Mouse (Mus musculus) liver, adult (tissue): ENCODE measurements around the gene Rpl18a.

ENCODE experiments used
- GATA4 ChIP-seq: IDR thresholded peaks from 2 replicates; pipeline ENCODE4 v1.6.1; 2014; ENCODE audit warnings: mild to moderate bottlenecking, low read length; ENCODE audit not compliant: insufficient replicate concordance

Rpl18a gene

DNA sequence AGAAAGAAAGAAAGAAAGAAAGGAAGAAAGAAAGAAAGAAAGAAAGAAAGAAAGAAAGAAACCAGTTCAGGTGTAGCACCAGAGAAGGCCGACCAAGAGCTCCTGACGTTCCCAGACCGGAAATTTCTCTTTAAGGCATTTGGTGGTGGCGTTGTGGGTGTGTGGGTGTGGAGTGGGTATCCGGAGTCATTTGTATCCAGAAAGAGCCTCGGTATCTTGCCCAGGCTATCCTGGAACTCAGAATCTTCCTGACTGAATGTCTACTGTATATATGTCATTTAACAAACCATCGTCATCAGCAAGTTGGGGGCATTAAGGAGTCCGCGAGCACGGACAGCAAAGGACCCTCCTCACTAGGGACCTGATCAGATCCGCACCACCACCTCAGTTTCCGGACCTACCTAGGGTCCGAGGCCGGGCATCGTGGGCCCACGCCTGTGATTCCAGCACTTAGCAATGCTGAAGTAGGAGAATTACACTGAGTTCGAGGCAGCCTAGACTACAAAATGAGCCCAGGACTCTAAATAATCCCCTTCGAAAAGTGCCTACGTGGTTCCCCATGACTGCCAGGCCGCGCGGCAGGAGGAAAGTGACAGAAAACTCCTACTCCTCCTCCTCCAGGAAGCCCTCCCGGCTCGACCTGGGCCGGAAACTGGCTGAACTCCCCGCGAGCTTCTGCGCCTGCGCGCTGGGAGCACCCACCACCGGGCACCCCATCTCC is 24.4 kb downstream of the Rpl18a start:
- no peak for TF ChIP-seq GATA4

DNA sequence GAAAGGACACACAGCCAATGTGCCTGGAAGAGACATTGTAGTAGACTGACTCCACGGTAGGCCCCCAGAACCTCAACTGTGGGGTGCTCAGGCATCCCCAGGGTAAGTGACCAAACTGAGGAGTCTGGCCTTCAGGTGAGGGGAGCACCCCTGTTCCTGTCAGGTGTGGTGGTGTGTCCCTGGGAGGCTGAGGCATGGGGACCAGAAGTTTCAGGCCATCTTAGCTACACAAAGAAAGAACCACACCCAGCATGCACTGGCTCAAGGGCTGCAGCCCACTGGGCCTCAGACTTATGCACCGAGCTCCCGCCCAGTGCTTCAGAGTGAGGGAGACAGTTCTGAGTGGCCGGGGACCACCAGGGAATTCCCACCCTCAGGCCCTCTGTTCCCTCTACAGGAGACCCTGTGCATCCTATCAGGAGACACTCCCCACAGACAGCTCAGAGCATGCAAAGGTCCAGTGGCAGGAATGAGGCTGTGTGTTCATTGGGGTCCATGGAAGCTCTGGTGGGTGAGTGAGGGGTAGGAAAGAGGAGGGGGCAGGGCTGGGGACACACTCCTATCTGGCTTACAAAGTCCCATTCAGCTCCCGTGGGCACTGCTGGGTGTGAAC is 25.9 kb downstream of the Rpl18a start:
- TF ChIP-seq GATA4 = no peak

DNA sequence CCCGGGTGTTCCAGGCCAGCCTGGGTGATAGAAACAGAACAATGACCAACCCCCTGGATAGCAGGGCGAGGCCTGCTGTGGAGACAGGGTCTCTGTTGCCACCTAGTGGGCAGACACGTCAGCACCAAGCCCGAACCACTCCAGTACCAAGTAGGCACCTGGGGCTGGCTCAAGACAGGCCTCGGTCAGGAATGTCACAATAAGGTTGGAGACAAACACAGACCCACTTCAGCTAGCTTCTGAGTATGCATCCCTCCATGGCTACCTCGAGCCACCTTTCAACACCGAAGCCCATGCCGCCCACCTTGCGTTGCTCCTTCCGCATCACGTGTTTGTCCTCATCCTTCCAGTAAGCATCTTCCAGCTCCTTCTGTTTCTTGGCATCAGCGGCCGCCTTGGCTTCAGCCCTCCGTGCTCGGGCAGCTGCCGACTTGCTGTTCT is 27.6 kb downstream of the Rpl18a start:
- TF ChIP-seq GATA4 = no peak

DNA sequence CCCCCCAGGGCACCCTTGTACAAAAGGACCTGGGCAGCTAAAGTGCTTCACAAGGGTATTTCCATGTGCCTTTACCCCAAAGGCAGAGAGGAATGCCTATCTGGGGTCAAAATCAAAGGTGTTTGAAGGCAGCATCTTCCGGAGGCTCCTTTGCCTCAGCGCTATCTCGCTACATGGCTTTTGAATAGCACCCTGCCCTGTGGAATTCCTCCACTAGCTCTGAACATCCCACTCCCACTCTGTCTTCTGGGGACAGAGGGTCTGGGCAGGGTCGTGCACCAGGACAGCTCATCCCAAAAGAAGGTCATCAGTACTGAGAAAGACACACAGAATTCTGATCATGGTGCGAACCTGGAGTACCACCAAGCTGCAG is 28.0 kb downstream of the Rpl18a start:
- no peak for TF ChIP-seq GATA4

DNA sequence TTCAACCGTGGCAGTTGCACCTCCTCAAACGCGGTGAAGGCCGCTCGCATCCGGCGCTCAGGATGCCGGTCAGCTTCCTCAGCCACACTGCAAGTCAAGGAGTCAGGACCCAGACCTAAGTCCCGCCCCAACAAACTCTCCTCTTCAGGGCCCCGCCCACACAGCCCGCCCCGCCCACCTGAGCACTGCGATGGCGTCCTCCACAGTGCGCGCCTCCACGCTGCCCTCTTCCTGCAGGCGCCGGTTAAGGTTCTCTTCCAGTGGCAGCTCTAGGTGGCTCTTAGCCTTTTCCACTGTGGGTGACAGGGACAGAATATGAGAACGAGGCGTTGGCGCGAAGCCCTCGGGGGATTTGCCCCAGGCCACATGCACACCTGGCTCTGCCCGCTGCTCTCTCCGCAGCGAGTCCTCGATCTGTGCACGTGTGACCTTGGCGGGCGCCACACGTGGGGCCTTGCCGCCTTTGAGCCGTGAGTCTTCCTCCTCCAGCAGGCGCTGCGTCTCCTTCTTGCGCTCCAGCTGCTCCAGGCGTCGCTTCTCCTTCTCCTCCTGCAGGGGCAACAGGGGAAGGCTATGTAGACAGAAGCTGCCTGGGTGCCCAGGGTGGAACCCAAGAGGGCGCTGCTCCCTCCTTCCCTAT is 28.5 kb downstream of the Rpl18a start:
- TF ChIP-seq GATA4 = no peak

DNA sequence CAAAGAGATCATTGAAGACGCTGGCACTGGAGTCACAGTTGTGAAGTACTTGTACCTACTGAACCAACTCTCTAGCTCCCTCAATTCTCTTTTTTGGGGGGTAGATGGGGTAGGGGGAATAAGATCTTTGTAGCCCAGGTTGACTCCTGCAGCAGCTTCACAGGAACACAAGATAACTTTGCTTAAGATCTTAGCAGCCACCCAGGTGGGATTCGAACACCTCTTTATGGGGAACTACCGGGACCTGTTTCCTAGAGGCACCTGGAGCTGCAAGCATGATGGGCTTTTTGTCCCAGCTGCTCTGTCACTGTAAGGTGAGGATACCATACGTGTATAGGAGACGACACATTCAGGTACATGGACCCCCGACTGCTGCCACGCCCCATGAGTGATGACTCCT is 30.6 kb downstream of the Rpl18a start:
- TF ChIP-seq GATA4 = no peak

DNA sequence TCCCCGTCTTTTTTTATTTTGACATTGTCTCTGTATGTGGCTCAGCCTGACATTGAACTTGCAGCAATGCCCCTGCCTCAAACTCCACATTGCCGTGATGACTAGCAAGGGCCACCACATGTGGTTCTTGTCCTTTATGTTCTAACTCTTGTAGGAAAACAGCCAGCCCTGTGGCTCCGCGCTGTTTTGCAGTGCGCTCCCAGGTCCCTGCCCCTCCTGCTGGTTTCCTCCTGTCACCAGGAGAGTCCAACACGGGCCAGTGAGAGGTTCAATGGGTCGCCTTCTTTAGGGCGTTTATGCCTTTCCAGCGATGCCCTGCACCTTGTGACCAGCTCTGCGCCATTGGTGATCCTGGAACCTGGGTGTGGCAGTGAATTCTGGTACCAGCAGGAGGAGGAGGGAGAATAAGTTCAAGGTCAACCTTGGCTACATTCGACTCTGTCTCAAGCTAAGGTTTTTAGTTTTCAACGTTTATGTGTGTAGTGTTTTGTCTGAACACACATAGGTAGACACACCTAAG is 31.2 kb downstream of the Rpl18a start:
- no peak for TF ChIP-seq GATA4

DNA sequence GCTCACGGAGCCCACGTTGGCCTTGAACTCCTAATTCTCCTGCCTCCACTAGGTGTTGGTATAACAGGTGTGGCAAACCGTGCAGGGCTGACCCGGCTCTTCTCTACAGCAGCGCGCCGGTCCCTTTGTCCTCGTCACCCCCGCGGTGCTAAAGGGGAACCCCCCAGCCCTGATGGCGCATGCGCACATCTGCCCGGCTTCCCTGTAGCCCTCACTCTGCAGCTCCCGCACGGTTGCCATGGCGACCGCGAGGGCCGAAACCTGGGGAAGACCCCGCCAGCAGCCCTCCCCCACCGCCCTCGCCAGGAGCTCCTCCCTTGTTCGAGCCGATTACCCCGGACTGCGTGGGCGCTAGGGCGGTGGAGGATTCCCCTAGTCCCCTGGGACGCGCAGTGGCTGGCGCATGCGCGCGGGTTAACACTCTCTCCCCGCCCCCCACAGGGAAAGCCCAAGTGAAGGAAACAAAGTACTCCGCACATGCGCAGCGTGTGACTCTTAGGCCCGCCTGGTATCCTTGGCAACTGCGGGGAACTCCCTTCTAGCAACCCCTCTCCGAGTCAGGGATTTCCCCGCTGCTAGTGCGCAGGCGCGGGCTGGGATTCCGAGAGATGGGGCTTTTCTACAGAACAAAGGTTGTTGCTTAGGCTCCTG is 31.7 kb downstream of the Rpl18a start:
- TF ChIP-seq GATA4 = no peak

DNA sequence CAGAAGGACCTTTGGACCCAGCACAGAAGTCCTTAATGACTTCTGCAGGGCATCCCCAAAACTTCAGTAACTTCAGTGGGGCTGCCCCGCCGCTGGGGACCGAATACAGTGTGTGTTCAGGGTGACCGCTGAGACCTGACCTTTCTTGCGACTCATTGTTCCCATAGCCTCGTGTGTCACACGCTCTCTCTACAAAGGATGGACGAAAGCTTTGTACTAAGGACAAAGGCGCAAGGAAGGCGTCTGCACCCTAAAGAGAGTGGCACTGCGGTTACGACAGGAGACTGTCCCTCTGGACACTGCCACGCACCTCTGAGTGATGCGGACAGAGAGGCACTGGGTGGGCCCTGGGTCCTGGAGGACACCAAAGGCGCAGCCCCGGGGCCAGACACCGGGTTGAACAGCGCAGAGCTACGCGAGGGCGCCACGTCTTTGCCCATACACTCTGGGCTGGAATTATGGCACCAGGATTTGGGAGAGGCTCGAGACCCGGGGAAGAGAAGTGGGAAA is 32.4 kb downstream of the Rpl18a start:
- TF ChIP-seq GATA4 = no peak

DNA sequence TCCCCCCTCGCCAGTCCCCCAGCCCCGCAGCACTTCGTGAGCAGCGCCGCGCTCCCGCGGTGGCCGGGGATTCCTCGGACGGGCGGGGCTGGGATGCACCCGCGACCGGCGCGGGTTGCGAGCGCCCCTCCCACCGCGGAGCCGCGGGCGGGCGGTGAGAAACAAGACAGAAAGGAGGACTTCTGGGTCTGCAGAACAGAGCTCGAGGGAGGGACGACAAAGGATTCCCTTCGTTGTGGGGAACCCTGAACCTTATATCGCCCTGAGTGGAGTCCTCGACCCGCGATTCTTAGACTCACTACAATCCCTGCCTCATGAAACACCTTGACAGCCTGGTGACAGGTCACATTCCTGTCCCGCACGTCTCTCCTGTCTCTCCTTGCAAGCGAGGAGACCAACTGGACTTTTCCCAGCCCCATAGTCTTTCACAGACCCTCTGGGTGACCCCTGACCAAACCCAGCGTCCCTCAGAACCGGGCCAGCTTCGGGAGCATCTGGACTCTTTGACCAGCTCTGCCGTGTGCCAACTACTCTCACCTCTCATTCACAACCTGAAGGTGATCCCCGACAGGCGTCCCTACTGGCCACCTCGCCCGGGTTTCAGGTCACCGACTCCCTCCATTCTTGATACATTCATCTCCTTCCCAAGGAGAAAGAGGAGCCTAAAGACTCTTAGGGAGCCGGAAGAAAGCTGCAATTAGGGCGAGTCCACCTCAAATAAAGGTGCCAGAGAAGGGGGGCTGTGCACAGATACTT is 33.1 kb downstream of the Rpl18a start:
- TF ChIP-seq GATA4 = no peak

DNA sequence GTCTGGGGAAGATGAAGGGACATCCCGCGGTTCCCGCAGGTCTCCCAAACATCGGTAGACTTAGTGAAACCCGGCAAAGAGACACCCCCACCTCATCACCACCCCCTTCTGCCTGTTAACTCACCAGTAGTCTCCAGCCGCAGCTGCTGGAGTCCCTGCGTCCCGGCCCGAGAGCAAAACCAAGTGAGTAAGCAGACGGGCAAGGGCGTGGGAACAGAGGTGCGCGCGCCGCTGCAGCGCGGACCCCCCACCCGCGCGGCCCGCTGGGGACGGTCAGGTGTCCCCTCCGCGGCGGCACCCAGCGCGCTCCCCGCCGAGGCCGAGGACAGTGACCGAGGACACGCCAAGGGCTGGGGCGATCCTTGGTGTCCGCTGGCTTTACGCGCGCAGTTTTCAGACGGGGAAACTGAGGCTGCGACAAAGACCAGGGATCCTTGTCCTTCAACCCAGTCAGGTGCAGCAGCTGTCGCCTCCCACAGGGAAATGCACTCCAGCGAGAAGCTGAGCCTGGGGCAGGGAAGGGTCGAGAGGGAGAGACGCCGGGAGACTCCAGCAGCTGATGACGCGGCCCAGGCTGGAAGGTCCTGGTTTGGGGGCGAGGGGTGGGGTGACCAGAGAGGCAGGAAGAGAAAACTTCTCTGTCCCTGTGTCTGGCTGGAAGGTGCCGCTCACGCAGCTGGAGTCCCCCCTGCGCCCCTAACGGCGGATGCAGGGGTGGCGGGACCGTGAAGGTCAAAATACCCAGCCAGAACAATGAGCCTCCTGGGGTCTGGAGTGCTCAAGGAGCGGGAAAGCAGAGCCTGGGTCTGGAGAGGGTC is 34.2 kb downstream of the Rpl18a start, which contains the start of gene Kcnn1:
TSS of gene Kcnn1 (minus strand) at position 435 of the 818 bp plus-strand sequence.
- TF ChIP-seq GATA4 = no peak

DNA sequence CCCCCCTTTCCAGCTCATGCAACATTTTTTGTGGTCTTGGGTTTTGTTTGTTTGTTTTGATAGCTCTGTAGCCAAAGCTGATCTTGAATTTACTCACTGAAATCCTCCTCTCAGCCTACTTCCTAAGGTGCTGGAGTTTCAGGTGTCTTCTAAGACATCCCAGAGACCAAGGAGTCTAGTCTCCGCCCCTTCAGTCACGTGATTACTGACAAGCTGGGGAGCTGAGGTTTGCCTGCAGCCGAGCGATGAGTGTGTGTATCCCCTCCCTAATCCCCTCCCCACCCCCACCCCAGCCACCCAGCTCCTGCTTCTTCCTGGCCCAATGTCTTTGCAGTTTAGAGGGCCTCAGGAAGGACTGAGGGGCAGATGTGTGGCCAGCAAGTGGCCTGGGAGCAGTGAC is 39.7 kb downstream of the Rpl18a start:
- no peak for TF ChIP-seq GATA4

DNA sequence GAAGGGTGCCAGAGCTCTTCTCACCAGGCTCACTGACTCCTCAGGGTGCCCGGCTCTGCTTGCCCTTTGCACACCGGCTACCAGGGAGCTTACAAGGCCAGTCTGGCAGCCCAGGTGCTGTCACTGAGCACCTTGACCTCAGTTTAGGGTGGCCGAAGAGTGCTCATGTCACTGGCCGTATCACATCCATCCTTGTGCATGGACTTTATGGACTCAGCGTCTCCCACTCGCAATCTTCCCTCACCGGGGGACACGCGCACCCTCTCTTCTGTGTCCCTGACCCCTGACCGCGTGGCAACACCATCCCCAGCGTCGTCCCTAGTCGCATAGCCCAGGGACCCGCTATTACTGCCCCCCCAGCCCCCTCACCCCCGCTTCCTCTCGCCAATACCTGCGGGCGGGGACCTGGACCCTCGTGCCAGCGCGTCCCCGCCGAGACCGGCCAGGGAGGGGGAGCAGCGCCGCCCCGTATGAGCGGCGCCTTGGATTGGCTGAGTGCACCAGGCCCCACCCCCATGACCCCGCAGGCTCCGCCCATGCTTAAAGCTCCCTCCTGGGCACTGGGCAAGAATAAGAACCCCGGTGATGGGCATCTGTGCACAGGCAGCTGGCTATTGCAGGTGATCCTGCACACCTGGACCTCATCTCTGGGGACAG is 40.5 kb downstream of the Rpl18a start:
- TF ChIP-seq GATA4 = no peak
